Mouse (Mus musculus): ENCODE measurements around the gene Fxyd3.

- TF ChIP-seq CTCF (IDR thresholded peaks at IDR 0.05; ENCODE audit: low read depth, low read length) (no peak), EP300 (IDR thresholded peaks at IDR 0.05; ENCODE audit: insufficient read depth, low read depth, low read length) (no peak)
Measured at GRCm38 (mm10) chr7:31067836-31068235, 8.7 kb downstream of the Fxyd3 start.

All from ES-Bruce4 (cell line).